Mouse (Mus musculus) midbrain, embryonic 15.5 days (tissue): ENCODE data around the gene Rfx1. TPM values are rescaled to one million over a fixed set of nuclear protein-coding genes. Genes with fewer than 3 reads are reported as not detected.
A peak's percentile ranks its signal among the peaks of the same experiment; 100 is the strongest.

Source experiments
- ATAC-seq: fragments of 200-750 bp; cut with Nextera tagmentation; replicated peaks from 2 replicates; pipeline ENCODE4 v1.8.0; 2017; ENCODE audit warnings: moderate TSS enrichment
- H3K27ac ChIP-seq: fragments of 300-500 bp; sonication (generic); 2 replicates; pipeline ENCODE4 v1.5.1; 2015; ENCODE audit warnings: mild to moderate bottlenecking, inconsistent platforms
- H3K27me3 ChIP-seq: fragments of 300-500 bp; sonication (generic); replicated peaks from 2 replicates; pipeline ENCODE4 v1.6.1; 2015; ENCODE audit warnings: inconsistent platforms
- H3K36me3 ChIP-seq: fragments of 300-500 bp; sonication (generic); replicated peaks from 2 replicates; pipeline ENCODE4 v1.6.1; 2015; ENCODE audit warnings: inconsistent platforms
- H3K4me1 ChIP-seq: fragments of 300-500 bp; sonication (generic); 2 replicates; pipeline ENCODE4 v1.6.1; 2015; ENCODE audit warnings: inconsistent platforms
- H3K4me2 ChIP-seq: fragments of 300-500 bp; sonication (generic); 2 replicates; pipeline ENCODE4 v1.6.1; 2015; ENCODE audit warnings: inconsistent platforms, mild to moderate bottlenecking, moderate library complexity
- H3K4me3 ChIP-seq: fragments of 300-500 bp; sonication (generic); 2 replicates; pipeline ENCODE4 v1.5.1; 2015; ENCODE audit warnings: mild to moderate bottlenecking, inconsistent platforms
- H3K9ac ChIP-seq: fragments of 300-500 bp; sonication (generic); 2 replicates; pipeline ENCODE4 v1.6.1; 2015; ENCODE audit warnings: mild to moderate bottlenecking, inconsistent platforms
- H3K9me3 ChIP-seq: fragments of 300-500 bp; sonication (generic); 2 replicates; pipeline ENCODE4 v1.6.1; 2016; ENCODE audit warnings: inconsistent platforms
- WGBS: fragments of 180-500 bp; shearing (Covaris S2); methylation state at CpG from one replicate; pipeline ENCODE4 v1.1.7; 2015; ENCODE audit warnings: mixed read lengths; 5-methylcytosine and 5-hydroxymethylcytosine counted together
- polyA plus RNA-seq: library from polyadenylated mRNA; unstranded; fragments of >200 nt; fragmentation: Nextera tagmentation; extraction: Ambion mirVana; gene quantifications from 2 replicates; pipeline ENCODE4 v1.2.1, GENCODE M21; 2015

The Rfx1 gene
- polyA plus RNA-seq, 1 experiment from 2014 or later = 12.4 TPM

GRCm38 (mm10) chr8:84076412-84076811, 9.8 kb downstream of the Rfx1 start:
- no peaks in the 10 kb centered on the region for H3K9me3 ChIP-seq
- no peak overlapping the region for H3K27ac ChIP-seq
- no peak overlapping the region for H3K4me3 ChIP-seq
- no peaks in the 10 kb centered on the region for H3K27me3 ChIP-seq
- ATAC-seq = no peak
- peaks cover 28% of the 10 kb centered on the region for H3K4me1 ChIP-seq
- peaks cover 35% of the 10 kb centered on the region for H3K36me3 ChIP-seq
- no peak overlapping the region for H3K4me2 ChIP-seq
- 91% methylated on average over 1 of the region's 1 CpGs for WGBS
- no peak overlapping the region for H3K9ac ChIP-seq

- H3K9me3 ChIP-seq = no peaks in the 10 kb centered on the region
- no peak overlapping the region for H3K4me2 ChIP-seq
- H3K4me3 ChIP-seq = no peak overlapping the region
- H3K4me1 ChIP-seq = peaks cover 24% of the 10 kb centered on the region
- no peaks in the 10 kb centered on the region for H3K27me3 ChIP-seq
- H3K9ac ChIP-seq = no peak overlapping the region
- no peak overlapping the region for H3K27ac ChIP-seq
- H3K36me3 ChIP-seq = peaks cover 36% of the 10 kb centered on the region
- no peak for ATAC-seq
- 85% methylated on average over 3 of the region's 3 CpGs for WGBS
These were observed 10.2 kb downstream of the Rfx1 start for GRCm38 (mm10) chr8:84076849-84077248.

- peaks cover 49% of the 10 kb centered on the region for H3K36me3 ChIP-seq
- no peak for ATAC-seq
- WGBS = 86% methylated on average over 5 of the region's 5 CpGs
These were observed 12.6 kb downstream of the Rfx1 start for GRCm38 (mm10) chr8:84079206-84079605.

GRCm38 (mm10) chr8:84083829-84084241, 17.2 kb downstream of the Rfx1 start:
- no peaks in the 10 kb centered on the region; the same call in 1 of the 2 replicates for H3K4me1 ChIP-seq
- peaks cover 55% of the 10 kb centered on the region for H3K36me3 ChIP-seq
- no peak overlapping the region for H3K27ac ChIP-seq
- 18% methylated on average over 8 of the region's 8 CpGs for WGBS
- no peak overlapping the region for H3K4me3 ChIP-seq
- H3K27me3 ChIP-seq = no peaks in the 10 kb centered on the region
- no peak overlapping the region for H3K4me2 ChIP-seq
- no peak overlapping the region for H3K9ac ChIP-seq
- no peaks in the 10 kb centered on the region for H3K9me3 ChIP-seq
- ATAC-seq = peak; percentile 46; the same call in 1 of the 2 replicates

More at GRCm38 (mm10) chr8:84079206-84079605, 12.6 kb downstream of the Rfx1 start:
- no peak overlapping the region for H3K27ac ChIP-seq
- H3K9ac ChIP-seq = no peak overlapping the region
- H3K9me3 ChIP-seq = no peaks in the 10 kb centered on the region
- H3K4me1 ChIP-seq = peaks cover under 1% of the 10 kb centered on the region
- no peaks in the 10 kb centered on the region for H3K27me3 ChIP-seq
- H3K4me3 ChIP-seq = no peak overlapping the region
- H3K4me2 ChIP-seq = no peak overlapping the region

- H3K27me3 ChIP-seq = no peaks in the 10 kb centered on the region
- WGBS = 30% methylated on average over 42 of the region's 42 CpGs
- no peaks in the 10 kb centered on the region for H3K9me3 ChIP-seq
- no peak overlapping the region for H3K4me3 ChIP-seq
- no peak overlapping the region for H3K9ac ChIP-seq
- peaks cover 54% of the 10 kb centered on the region for H3K36me3 ChIP-seq
- H3K27ac ChIP-seq = no peak overlapping the region
- no peak overlapping the region for H3K4me2 ChIP-seq
- ATAC-seq = no peak
- no peaks in the 10 kb centered on the region; the same call in 1 of the 2 replicates for H3K4me1 ChIP-seq
These were observed 17.9 kb downstream of the Rfx1 start for GRCm38 (mm10) chr8:84084341-84085115.

- Histone ChIP-seq H3K4me3 (no peak overlapping the region), H3K9me3 (no peaks in the 10 kb centered on the region), H3K27me3 (no peaks in the 10 kb centered on the region), H3K4me1 (no peaks in the 10 kb centered on the region; the same call in 1 of the 2 replicates), H3K36me3 (peaks cover 54% of the 10 kb centered on the region), H3K4me2 (no peak overlapping the region), H3K27ac (no peak overlapping the region), H3K9ac (no peak overlapping the region)
- WGBS = 94% methylated on average over 7 of the region's 7 CpGs
- ATAC-seq = no peak
These were observed 20.5 kb downstream of the Rfx1 start for GRCm38 (mm10) chr8:84087156-84087555.

GRCm38 (mm10) chr8:84087821-84088220, 21.2 kb downstream of the Rfx1 start:
- H3K27ac ChIP-seq = no peak overlapping the region
- no peak for ATAC-seq
- H3K36me3 ChIP-seq = peaks cover 54% of the 10 kb centered on the region
- H3K4me2 ChIP-seq = no peak overlapping the region
- H3K4me3 ChIP-seq = no peak overlapping the region
- H3K4me1 ChIP-seq = no peaks in the 10 kb centered on the region; the same call in 1 of the 2 replicates
- 94% methylated on average over 14 of the region's 14 CpGs for WGBS
- H3K9ac ChIP-seq = no peak overlapping the region
- H3K9me3 ChIP-seq = no peaks in the 10 kb centered on the region
- H3K27me3 ChIP-seq = no peaks in the 10 kb centered on the region

- H3K4me3 ChIP-seq = no peak overlapping the region
- 87% methylated on average over 9 of the region's 9 CpGs for WGBS
- no peak overlapping the region for H3K27ac ChIP-seq
- no peaks in the 10 kb centered on the region for H3K9me3 ChIP-seq
- no peaks in the 10 kb centered on the region for H3K27me3 ChIP-seq
- peaks cover 56% of the 10 kb centered on the region for H3K36me3 ChIP-seq
- no peak for ATAC-seq
- H3K9ac ChIP-seq = no peak overlapping the region
- no peak overlapping the region for H3K4me2 ChIP-seq
- no peaks in the 10 kb centered on the region; the same call in 1 of the 2 replicates for H3K4me1 ChIP-seq
These were observed 22.6 kb downstream of the Rfx1 start for GRCm38 (mm10) chr8:84089277-84089676.

- no peak for ATAC-seq
- no peak overlapping the region for H3K9ac ChIP-seq
- H3K27ac ChIP-seq = no peak overlapping the region
- peaks cover 62% of the 10 kb centered on the region for H3K36me3 ChIP-seq
- no peaks in the 10 kb centered on the region for H3K27me3 ChIP-seq
- H3K4me2 ChIP-seq = no peak overlapping the region
- no peaks in the 10 kb centered on the region for H3K9me3 ChIP-seq
- H3K4me3 ChIP-seq = no peak overlapping the region
- 93% methylated on average over 8 of the region's 8 CpGs for WGBS
- no peaks in the 10 kb centered on the region for H3K4me1 ChIP-seq
These were observed 24.0 kb downstream of the Rfx1 start for GRCm38 (mm10) chr8:84090585-84090984.

- Histone ChIP-seq H3K4me2 (no peak overlapping the region), H3K9me3 (no peaks in the 10 kb centered on the region), H3K27me3 (no peaks in the 10 kb centered on the region), H3K27ac (no peak overlapping the region), H3K9ac (no peak overlapping the region), H3K4me3 (no peak overlapping the region), H3K4me1 (0 out of 2 replicates have a peak, but pooled peaks cover under 1% of the 10 kb centered on the region), H3K36me3 (peaks cover 47% of the 10 kb centered on the region)
- no peak for ATAC-seq
- WGBS = 71% methylated on average over 8 of the region's 8 CpGs
These were observed 29.4 kb downstream of the Rfx1 start for GRCm38 (mm10) chr8:84096061-84096460.

GRCm38 (mm10) chr8:84098376-84098775, 31.7 kb downstream of the Rfx1 start:
- H3K9ac ChIP-seq = no peak overlapping the region
- H3K4me2 ChIP-seq = no peak overlapping the region
- H3K4me3 ChIP-seq = no peak overlapping the region
- no peaks in the 10 kb centered on the region for H3K9me3 ChIP-seq
- no peak for ATAC-seq
- H3K36me3 ChIP-seq = peaks cover 29% of the 10 kb centered on the region; the same call in 1 of the 2 replicates
- no peak overlapping the region for H3K27ac ChIP-seq
- peaks cover 23% of the 10 kb centered on the region for H3K4me1 ChIP-seq
- H3K27me3 ChIP-seq = no peaks in the 10 kb centered on the region
- 96% methylated on average over 7 of the region's 7 CpGs for WGBS

GRCm38 (mm10) chr8:84101476-84102270, 35.0 kb downstream of the Rfx1 start:
- H3K27me3 ChIP-seq = no peaks in the 10 kb centered on the region
- no peak overlapping the region for H3K4me3 ChIP-seq
- H3K4me1 ChIP-seq = peaks cover 29% of the 10 kb centered on the region
- H3K9ac ChIP-seq = no peak overlapping the region
- H3K36me3 ChIP-seq = peaks cover 12% of the 10 kb centered on the region; the same call in 1 of the 2 replicates
- ATAC-seq = no peak
- no peak overlapping the region for H3K4me2 ChIP-seq
- no peak overlapping the region for H3K27ac ChIP-seq
- H3K9me3 ChIP-seq = no peaks in the 10 kb centered on the region
- WGBS = 93% methylated on average over 25 of the region's 25 CpGs
